Mouse (Mus musculus) lung, embryonic 14.5 days (tissue): ENCODE results near the gene Zfr2. TPM values are rescaled to one million over a fixed set of nuclear protein-coding genes. Genes with fewer than 3 reads are reported as not detected.

Experiments
- ATAC-seq: fragments of 200-750 bp; cut with Nextera tagmentation; 2 replicates; pipeline ENCODE4 v1.8.0; 2017; ENCODE audit warnings: mild to moderate bottlenecking, moderate TSS enrichment, moderate library complexity; ENCODE audit not compliant: insufficient read depth
- DNase-seq: peaks from one replicate; pipeline ENCODE4 v3.0.0-alpha.2; 2015
- H3K27ac ChIP-seq: fragments of 300-500 bp; sonication (generic); 2 replicates; pipeline ENCODE4 v1.5.1; 2014; ENCODE audit warnings: low read depth, mild to moderate bottlenecking, moderate library complexity
- H3K27me3 ChIP-seq: fragments of 300-500 bp; sonication (generic); 2 replicates; pipeline ENCODE4 v1.6.1; 2014; ENCODE audit warnings: low read length, control low read depth; ENCODE audit not compliant: insufficient read depth
- H3K36me3 ChIP-seq: fragments of 300-500 bp; sonication (generic); 2 replicates; pipeline ENCODE4 v1.6.1; 2014; ENCODE audit warnings: control low read depth; ENCODE audit not compliant: insufficient read depth
- H3K4me1 ChIP-seq: fragments of 300-500 bp; sonication (generic); 2 replicates; pipeline ENCODE4 v1.6.1; 2014; ENCODE audit warnings: antibody characterized with exemption, control low read depth; ENCODE audit not compliant: insufficient read depth
- H3K4me2 ChIP-seq: fragments of 300-500 bp; sonication (generic); 2 replicates; pipeline ENCODE4 v1.6.1; 2014; ENCODE audit warnings: mild to moderate bottlenecking
- H3K4me3 ChIP-seq: fragments of 300-500 bp; sonication (generic); 2 replicates; pipeline ENCODE4 v1.5.1; 2014; ENCODE audit warnings: low read depth, low read length
- H3K9ac ChIP-seq: fragments of 300-500 bp; sonication (generic); 2 replicates; pipeline ENCODE4 v1.6.1; 2014
- H3K9me3 ChIP-seq: fragments of 300-500 bp; sonication (generic); 2 replicates; pipeline ENCODE4 v1.6.1; 2016; ENCODE audit warnings: low read depth, low read length, control low read depth
- CTCF ChIP-seq: IDR thresholded peaks from 2 replicates; pipeline ENCODE4 v1.5.1; 2016; ENCODE audit warnings: antibody characterized with exemption, low read depth
- WGBS: fragments of 180-500 bp; shearing (Covaris S2); extraction: QIAGEN DNeasy Blood & Tissue Kit; methylation state at CpG from one replicate; pipeline ENCODE4 v1.1.7; 2014; 5-methylcytosine and 5-hydroxymethylcytosine counted together
- polyA plus RNA-seq: library from polyadenylated mRNA; unstranded; fragments of >200 nt; fragmentation: Nextera tagmentation; extraction: Ambion mirVana; gene quantifications from 2 replicates; pipeline ENCODE4 v1.2.1, GENCODE M21; 2014

Zfr2 gene
- polyA plus RNA-seq, 1 experiment from 2014 or later: 3.4 TPM

DNA sequence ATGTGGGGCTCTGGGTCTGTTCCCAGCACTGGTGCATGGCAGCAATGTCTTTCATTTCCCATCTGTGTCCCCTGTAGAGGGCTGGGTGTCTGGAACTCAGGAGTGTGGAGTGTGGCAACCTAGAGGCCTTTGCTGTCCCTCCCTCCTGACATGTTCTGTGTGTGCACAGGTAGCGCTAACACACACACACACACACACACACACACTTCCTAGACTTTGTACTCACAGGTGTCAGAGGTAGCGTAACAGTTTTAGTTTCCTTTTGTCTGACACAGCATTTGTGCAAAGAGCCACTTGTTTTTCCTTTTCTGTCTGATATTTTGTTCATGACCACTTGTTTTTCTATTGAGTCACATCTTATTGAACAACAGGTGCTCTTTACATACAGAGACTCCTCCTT, 14.8 kb downstream of the Zfr2 start:
- no peaks in the 10 kb centered on the region for H3K9me3 ChIP-seq
- H3K9ac ChIP-seq: no peak overlapping the region
- ATAC-seq (no peak), DNase-seq (no peak)
- peaks cover 20% of the 10 kb centered on the region for H3K27me3 ChIP-seq
- 89% methylated on average over 2 of the region's 2 CpGs for WGBS
- no peak overlapping the region for H3K27ac ChIP-seq
- H3K4me1 ChIP-seq: no peaks in the 10 kb centered on the region
- no peak overlapping the region for H3K4me3 ChIP-seq
- H3K36me3 ChIP-seq: no peaks in the 10 kb centered on the region
- H3K4me2 ChIP-seq: no peak overlapping the region
- no peak for TF ChIP-seq CTCF

DNA sequence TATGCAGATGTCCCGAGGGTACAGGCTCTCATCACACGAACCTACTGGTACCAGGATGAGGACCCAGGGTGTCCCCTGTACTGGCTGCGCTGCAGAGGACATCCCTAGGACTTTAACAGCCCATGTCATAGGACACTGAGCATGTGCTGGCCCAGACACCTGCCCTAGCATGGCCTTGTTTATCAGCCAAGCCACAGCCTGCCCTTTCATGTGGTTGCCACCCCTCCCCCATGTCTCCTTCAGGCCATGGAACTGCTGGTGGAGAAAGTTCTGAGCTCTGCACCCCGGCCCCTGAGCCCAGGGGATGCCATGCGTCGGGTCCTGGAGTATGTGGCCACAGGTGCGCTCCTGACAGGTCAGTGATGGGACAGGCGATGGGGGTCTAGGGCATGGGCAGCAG, 16.5 kb downstream of the Zfr2 start:
- DNase-seq: no peak
- Histone ChIP-seq H3K4me3 (no peak overlapping the region), H3K4me1 (no peaks in the 10 kb centered on the region), H3K4me2 (no peak overlapping the region), H3K27ac (no peak overlapping the region), H3K9ac (no peak overlapping the region), H3K36me3 (no peaks in the 10 kb centered on the region), H3K27me3 (peaks cover 35% of the 10 kb centered on the region), H3K9me3 (no peaks in the 10 kb centered on the region)
- 80% methylated on average over 8 of the region's 8 CpGs for WGBS
- ATAC-seq: no peak
- TF ChIP-seq CTCF: no peak

GRCm38 (mm10) chr10:81252424-81253419, 19.8 kb downstream of the Zfr2 start, which contains the start of gene Matk:
Gene Matk (plus strand): TSS chr10:81252935.
- H3K27me3 ChIP-seq: peaks cover 56% of the 10 kb centered on the region
- 7% methylated on average over 44 of the region's 44 CpGs for WGBS

DNA sequence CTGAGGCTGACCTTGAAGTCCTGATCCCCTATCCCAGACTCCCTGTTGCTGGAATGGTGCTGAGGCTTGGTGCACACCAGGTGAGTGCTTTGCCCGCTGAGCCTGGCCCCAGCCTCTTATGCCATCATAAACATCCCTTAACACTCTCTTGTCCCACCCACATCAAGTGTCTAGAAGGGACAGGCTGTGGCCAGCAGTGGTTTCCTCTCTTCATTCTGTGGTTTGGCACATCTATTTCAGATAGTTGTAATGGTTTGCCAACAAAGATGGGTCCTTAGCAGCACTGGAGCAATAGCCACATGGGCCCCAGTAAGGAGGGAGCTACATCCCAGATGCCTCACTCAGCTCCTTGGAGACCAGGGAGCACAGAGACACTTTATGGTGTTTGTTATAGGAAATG, 21.9 kb downstream of the Zfr2 start:
- Histone ChIP-seq H3K4me1 (peaks cover 3% of the 10 kb centered on the region; the same call in 1 of the 2 replicates), H3K27me3 (peaks cover 78% of the 10 kb centered on the region), H3K36me3 (no peaks in the 10 kb centered on the region), H3K9me3 (no peaks in the 10 kb centered on the region), H3K4me2 (no peak overlapping the region), H3K4me3 (no peak overlapping the region), H3K27ac (no peak overlapping the region), H3K9ac (no peak overlapping the region)
- no peak for DNase-seq
- ATAC-seq: no peak
- WGBS: 47% methylated on average over 1 of the region's 1 CpGs
- TF ChIP-seq CTCF: no peak

More at GRCm38 (mm10) chr10:81252424-81253419, 19.8 kb downstream of the Zfr2 start, which contains the start of gene Matk:
- Histone ChIP-seq H3K4me1 (no peaks in the 10 kb centered on the region), H3K9ac (peak within 1 kb of the TSS; percentile 6; the same call in 1 of the 2 replicates), H3K9me3 (no peaks in the 10 kb centered on the region), H3K4me2 (peak within 1 kb of the TSS; percentile 15; the same call in 1 of the 2 replicates), H3K27ac (no peak within 1 kb of the TSS), H3K4me3 (no peak within 1 kb of the TSS), H3K36me3 (no peaks in the 10 kb centered on the region)
- peak; percentile 22; the same call in 1 of the 2 replicates for TF ChIP-seq CTCF
- DNase-seq: peak; percentile 59
- ATAC-seq: no peak

- peaks cover 2% of the 10 kb centered on the region; the same call in 1 of the 2 replicates for H3K36me3 ChIP-seq
- peak overlapping the region; percentile 69 for H3K4me2 ChIP-seq
- peaks cover 69% of the 10 kb centered on the region for H3K27me3 ChIP-seq
- H3K4me3 ChIP-seq: peak overlapping the region; percentile 38
- no peaks in the 10 kb centered on the region for H3K9me3 ChIP-seq
- 3% methylated on average over 62 of the region's 62 CpGs for WGBS
- no peak for TF ChIP-seq CTCF
- H3K9ac ChIP-seq: peak overlapping the region; percentile 36
- ATAC-seq (no peak), DNase-seq (no peak)
- H3K4me1 ChIP-seq: peaks cover 3% of the 10 kb centered on the region; the same call in 1 of the 2 replicates
- no peak overlapping the region for H3K27ac ChIP-seq
Observed at GRCm38 (mm10) chr10:81257158-81258039, 24.4 kb downstream of the Zfr2 start.

DNA sequence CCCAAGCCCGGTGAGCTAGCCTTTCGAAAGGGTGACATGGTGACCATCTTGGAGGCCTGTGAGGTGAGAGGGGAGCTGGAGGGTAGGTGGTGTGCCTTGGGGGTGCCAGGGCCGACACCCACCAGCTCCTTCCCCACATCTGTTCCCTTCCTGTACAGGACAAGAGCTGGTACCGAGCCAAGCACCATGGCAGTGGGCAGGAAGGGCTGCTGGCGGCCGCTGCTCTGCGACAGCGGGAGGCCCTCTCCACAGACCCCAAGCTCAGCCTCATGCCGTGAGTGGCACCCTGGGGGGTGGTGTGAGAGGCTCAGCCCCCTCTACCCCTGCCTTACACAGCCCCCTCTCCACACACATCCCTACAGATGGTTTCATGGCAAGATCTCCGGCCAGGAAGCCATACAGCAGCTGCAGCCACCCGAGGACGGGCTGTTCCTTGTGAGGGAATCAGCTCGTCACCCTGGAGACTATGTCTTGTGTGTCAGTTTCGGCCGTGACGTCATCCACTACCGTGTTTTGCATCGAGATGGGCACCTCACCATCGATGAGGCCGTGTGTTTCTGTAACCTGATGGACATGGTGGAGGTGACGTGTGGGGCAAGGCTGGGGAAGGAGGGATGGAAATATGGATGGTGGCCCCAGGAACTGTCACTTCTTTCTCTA, 26.4 kb downstream of the Zfr2 start:
- DNase-seq: peak; percentile 33
- H3K27me3 ChIP-seq: peaks cover 51% of the 10 kb centered on the region
- no peak for ATAC-seq
- H3K9me3 ChIP-seq: no peaks in the 10 kb centered on the region
- peak overlapping the region; percentile 2; the same call in 1 of the 2 replicates for H3K9ac ChIP-seq
- H3K4me3 ChIP-seq: no peak overlapping the region
- H3K27ac ChIP-seq: no peak overlapping the region
- 30% methylated on average over 21 of the region's 21 CpGs for WGBS
- H3K36me3 ChIP-seq: peaks cover 22% of the 10 kb centered on the region
- peaks cover 3% of the 10 kb centered on the region; the same call in 1 of the 2 replicates for H3K4me1 ChIP-seq
- no peak for TF ChIP-seq CTCF
- H3K4me2 ChIP-seq: no peak overlapping the region
